Mouse (Mus musculus): ENCODE measurements around the gene Pld2. TPM values are rescaled to one million over a fixed set of nuclear protein-coding genes. Genes with fewer than 3 reads are reported as not detected.
"Not testable (repeated sequence)": the region's sequence is repeated elsewhere in the genome, so short reads cannot be mapped to it uniquely, and the experiment has no call there.

The Pld2 gene
- polyA plus RNA-seq, 1 experiment from 2014 or later, result 19.6 TPM

DNA sequence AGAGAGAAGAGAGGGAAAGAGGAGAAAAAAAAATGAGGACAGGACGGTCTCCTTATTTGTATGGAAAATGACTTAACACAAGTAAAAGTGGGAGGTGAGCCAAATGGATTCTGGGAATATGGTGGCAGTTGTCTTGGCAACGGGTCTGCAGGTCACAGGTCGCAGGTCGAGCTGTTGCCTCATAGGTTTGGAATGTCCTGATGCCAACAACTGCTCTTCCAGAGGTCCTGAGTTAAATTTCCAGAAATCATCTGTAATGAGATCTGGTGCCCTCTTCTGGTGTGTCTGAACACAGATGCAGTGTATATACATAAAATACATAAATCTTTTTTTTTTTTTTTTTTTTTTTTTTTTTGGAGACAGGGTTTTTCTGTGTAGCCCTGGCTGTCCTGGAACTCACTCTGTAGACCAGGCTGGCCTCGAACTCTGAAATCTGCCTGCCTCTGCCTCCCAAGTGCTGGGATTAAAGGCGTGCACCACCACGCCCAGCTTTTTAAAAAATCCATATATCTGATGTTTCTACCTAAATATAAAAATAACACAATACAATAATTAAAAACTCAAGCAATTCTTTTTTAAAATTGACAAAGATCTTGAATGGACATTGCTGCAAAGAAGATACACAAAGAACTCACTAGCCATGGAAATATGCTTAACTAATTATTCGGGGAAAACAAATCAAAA is 16.4 kb upstream of the Pld2 start:
- not testable (repeated sequence) for H3K9ac ChIP-seq (ENCODE audit: low read depth, low read length); H3K9me3 ChIP-seq (replicated peaks; ENCODE audit: control insufficient read depth, low read length, poor library complexity, severe bottlenecking); H3K27ac ChIP-seq (ENCODE audit: low read length); H3K27me3 ChIP-seq (ENCODE audit: control insufficient read depth, insufficient read depth, low read depth, low read length); H3K4me1 ChIP-seq (ENCODE audit: control insufficient read depth, insufficient read depth, low read length); H3K4me3 ChIP-seq (ENCODE audit: low read depth, low read length); ATAC-seq; H3K4me2 ChIP-seq (ENCODE audit: low read length)
- 89% methylated on average over 8 of the region's 8 CpGs for whole genome bisulfite sequencing
- H3K36me3 ChIP-seq (ENCODE audit: control insufficient read depth, insufficient read depth, low read length), result peaks cover 11% of the 10 kb centered on the region

- peak; percentile 25; the same call in 1 of the 2 replicates for ATAC-seq
- peak overlapping the region; percentile 56 for H3K9ac ChIP-seq (ENCODE audit: low read depth, low read length)
- H3K4me3 ChIP-seq (ENCODE audit: low read depth, low read length), result peak overlapping the region; percentile 59
- no peaks in the 10 kb centered on the region for H3K27me3 ChIP-seq (ENCODE audit: control insufficient read depth, insufficient read depth, low read depth, low read length)
- H3K9me3 ChIP-seq (replicated peaks; ENCODE audit: control insufficient read depth, low read length, poor library complexity, severe bottlenecking), result no peaks in the 10 kb centered on the region
- H3K36me3 ChIP-seq (ENCODE audit: control insufficient read depth, insufficient read depth, low read length), result peaks cover 14% of the 10 kb centered on the region
- no peak overlapping the region for H3K27ac ChIP-seq (ENCODE audit: low read length)
- 6% methylated on average over 8 of the region's 8 CpGs for WGBS
- H3K4me1 ChIP-seq (ENCODE audit: control insufficient read depth, insufficient read depth, low read length), result peaks cover 5% of the 10 kb centered on the region
- peak overlapping the region; percentile 53 for H3K4me2 ChIP-seq (ENCODE audit: low read length)
Observed at GRCm38 (mm10) chr11:70524782-70525181, 15.1 kb upstream of the Pld2 start.

DNA sequence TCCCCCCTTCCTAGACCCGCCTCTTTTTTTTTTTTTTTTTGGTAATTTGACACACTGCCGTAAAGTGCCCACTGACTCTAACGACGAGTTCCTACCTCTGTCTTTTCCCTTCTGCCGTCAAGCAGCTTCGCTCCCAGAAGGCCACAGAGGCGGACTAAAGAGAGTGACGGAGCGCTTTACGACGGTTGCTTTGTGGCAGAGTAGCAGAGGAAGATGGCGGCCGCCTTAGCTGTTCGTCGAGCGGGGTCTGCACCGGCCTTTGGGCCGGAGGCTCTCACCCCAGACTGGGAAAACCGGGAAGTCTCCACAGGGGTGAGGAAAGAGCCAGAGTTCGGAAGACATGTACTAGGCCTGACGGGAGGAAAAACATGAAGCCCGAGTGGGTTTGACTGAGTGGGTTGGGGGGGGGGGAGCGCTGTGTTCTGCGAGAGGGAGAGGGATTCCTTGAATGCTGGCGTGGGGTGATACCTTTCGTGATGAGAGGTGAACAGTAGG is 14.6 kb upstream of the Pld2 start, which contains the start of gene Psmb6:
TSS of gene Psmb6 (plus strand) at position 184 of the 495 bp plus-strand sequence.
- WGBS, result under 1% methylated on average over 24 of the region's 26 CpGs
- Histone ChIP-seq H3K4me2 (ENCODE audit: low read length) (peak within 1 kb of the TSS; percentile 80), H3K36me3 (ENCODE audit: control insufficient read depth, insufficient read depth, low read length) (peaks cover 14% of the 10 kb centered on the region), H3K27me3 (ENCODE audit: control insufficient read depth, insufficient read depth, low read depth, low read length) (no peaks in the 10 kb centered on the region), H3K9ac (ENCODE audit: low read depth, low read length) (peak within 1 kb of the TSS; percentile 64), H3K27ac (ENCODE audit: low read length) (no peak within 1 kb of the TSS), H3K9me3 (replicated peaks; ENCODE audit: control insufficient read depth, low read length, poor library complexity, severe bottlenecking) (no peaks in the 10 kb centered on the region), H3K4me1 (ENCODE audit: control insufficient read depth, insufficient read depth, low read length) (peaks cover 5% of the 10 kb centered on the region), H3K4me3 (ENCODE audit: low read depth, low read length) (peak within 1 kb of the TSS; percentile 59)
- peak; percentile 93 for ATAC-seq

DNA sequence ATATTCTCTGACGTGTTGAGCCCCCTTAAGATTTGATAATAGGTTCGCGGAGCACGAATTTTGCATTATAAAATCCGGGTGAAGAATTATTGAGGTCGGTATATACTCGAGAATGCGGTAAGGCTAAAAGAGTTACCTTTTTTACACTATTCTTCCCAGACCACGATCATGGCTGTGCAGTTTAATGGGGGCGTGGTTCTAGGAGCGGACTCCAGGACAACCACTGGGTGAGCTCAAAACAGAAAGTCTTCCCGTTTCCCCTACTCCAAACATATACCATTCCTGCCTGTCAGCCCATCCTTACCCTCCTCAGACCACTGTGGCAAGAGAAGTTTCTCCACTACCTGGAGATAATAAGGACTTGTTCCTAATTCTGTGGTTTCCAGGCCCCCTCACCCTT is 14.1 kb upstream of the Pld2 start:
- Histone ChIP-seq H3K4me3 (ENCODE audit: low read depth, low read length) (peak overlapping the region; percentile 59), H3K9ac (ENCODE audit: low read depth, low read length) (peak overlapping the region; percentile 64), H3K27me3 (ENCODE audit: control insufficient read depth, insufficient read depth, low read depth, low read length) (no peaks in the 10 kb centered on the region), H3K4me1 (ENCODE audit: control insufficient read depth, insufficient read depth, low read length) (peaks cover 5% of the 10 kb centered on the region), H3K4me2 (ENCODE audit: low read length) (peak overlapping the region; percentile 80), H3K36me3 (ENCODE audit: control insufficient read depth, insufficient read depth, low read length) (peaks cover 14% of the 10 kb centered on the region), H3K27ac (ENCODE audit: low read length) (no peak overlapping the region), H3K9me3 (replicated peaks; ENCODE audit: control insufficient read depth, low read length, poor library complexity, severe bottlenecking) (no peaks in the 10 kb centered on the region)
- ATAC-seq, result peak; percentile 42
- 1% methylated on average over 12 of the region's 12 CpGs for WGBS

- Histone ChIP-seq H3K4me1 (ENCODE audit: control insufficient read depth, insufficient read depth, low read length) (peaks cover 5% of the 10 kb centered on the region), H3K9ac (ENCODE audit: low read depth, low read length) (peak overlapping the region; percentile 64; the same call in 1 of the 2 replicates), H3K27ac (ENCODE audit: low read length) (no peak overlapping the region), H3K27me3 (ENCODE audit: control insufficient read depth, insufficient read depth, low read depth, low read length) (no peaks in the 10 kb centered on the region), H3K4me3 (ENCODE audit: low read depth, low read length) (peak overlapping the region; percentile 59), H3K9me3 (replicated peaks; ENCODE audit: control insufficient read depth, low read length, poor library complexity, severe bottlenecking) (no peaks in the 10 kb centered on the region), H3K4me2 (ENCODE audit: low read length) (peak overlapping the region; percentile 80), H3K36me3 (ENCODE audit: control insufficient read depth, insufficient read depth, low read length) (peaks cover 14% of the 10 kb centered on the region)
- no peak for ATAC-seq
- 92% methylated on average over 12 of the region's 12 CpGs for WGBS
Observed at GRCm38 (mm10) chr11:70526211-70526610, 13.7 kb upstream of the Pld2 start.

- no peaks in the 10 kb centered on the region for H3K27me3 ChIP-seq (ENCODE audit: control insufficient read depth, insufficient read depth, low read depth, low read length)
- no peak overlapping the region for H3K9ac ChIP-seq (ENCODE audit: low read depth, low read length)
- no peak overlapping the region for H3K4me3 ChIP-seq (ENCODE audit: low read depth, low read length)
- no peak overlapping the region for H3K4me2 ChIP-seq (ENCODE audit: low read length)
- no peak overlapping the region for H3K27ac ChIP-seq (ENCODE audit: low read length)
- H3K4me1 ChIP-seq (ENCODE audit: control insufficient read depth, insufficient read depth, low read length), result peaks cover 5% of the 10 kb centered on the region
- 88% methylated on average over 7 of the region's 7 CpGs for WGBS
- ATAC-seq, result no peak
- no peaks in the 10 kb centered on the region for H3K9me3 ChIP-seq (replicated peaks; ENCODE audit: control insufficient read depth, low read length, poor library complexity, severe bottlenecking)
- peaks cover 14% of the 10 kb centered on the region for H3K36me3 ChIP-seq (ENCODE audit: control insufficient read depth, insufficient read depth, low read length)
Observed at GRCm38 (mm10) chr11:70528610-70529009, 11.3 kb upstream of the Pld2 start.

- not testable (repeated sequence) for ATAC-seq; H3K4me3 ChIP-seq (ENCODE audit: low read depth, low read length); H3K9ac ChIP-seq (ENCODE audit: low read depth, low read length); H3K4me1 ChIP-seq (ENCODE audit: control insufficient read depth, insufficient read depth, low read length); H3K27me3 ChIP-seq (ENCODE audit: control insufficient read depth, insufficient read depth, low read depth, low read length); H3K27ac ChIP-seq (ENCODE audit: low read length); H3K9me3 ChIP-seq (replicated peaks; ENCODE audit: control insufficient read depth, low read length, poor library complexity, severe bottlenecking); H3K4me2 ChIP-seq (ENCODE audit: low read length)
- H3K36me3 ChIP-seq (ENCODE audit: control insufficient read depth, insufficient read depth, low read length), result peaks cover 14% of the 10 kb centered on the region
- 82% methylated on average over 2 of the region's 2 CpGs for WGBS
Observed at GRCm38 (mm10) chr11:70531065-70531464, 8.8 kb upstream of the Pld2 start.

DNA sequence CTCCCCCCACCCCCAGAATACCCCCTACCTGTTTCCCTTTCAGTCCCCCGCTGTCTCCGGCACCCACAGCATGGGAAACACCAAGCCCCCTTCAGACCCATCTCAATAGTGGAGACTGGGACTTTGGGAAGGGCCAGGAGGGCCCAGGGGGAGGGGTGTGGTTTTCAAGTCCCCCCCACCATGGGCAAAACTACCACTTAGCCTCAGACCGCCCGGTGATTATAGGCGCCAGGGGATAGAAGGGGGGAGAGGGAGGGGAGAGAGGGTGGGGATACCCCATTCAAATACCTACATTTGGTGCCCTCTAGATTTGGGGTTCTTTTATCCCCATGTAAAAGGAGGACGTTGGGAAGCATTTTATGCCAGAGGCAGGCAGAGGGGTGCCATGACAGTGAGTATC is 7.0 kb upstream of the Pld2 start, which contains the start of gene Gm40193:
TSS of gene Gm40193 (minus strand) at position 101 of the 400 bp plus-strand sequence.
- 83% methylated on average over 6 of the region's 6 CpGs for WGBS
- Histone ChIP-seq H3K9ac (ENCODE audit: low read depth, low read length) (no peak within 1 kb of the TSS), H3K4me3 (ENCODE audit: low read depth, low read length) (no peak within 1 kb of the TSS), H3K36me3 (ENCODE audit: control insufficient read depth, insufficient read depth, low read length) (peaks cover 7% of the 10 kb centered on the region), H3K27me3 (ENCODE audit: control insufficient read depth, insufficient read depth, low read depth, low read length) (no peaks in the 10 kb centered on the region), H3K4me2 (ENCODE audit: low read length) (no peak within 1 kb of the TSS), H3K9me3 (replicated peaks; ENCODE audit: control insufficient read depth, low read length, poor library complexity, severe bottlenecking) (no peaks in the 10 kb centered on the region), H3K4me1 (ENCODE audit: control insufficient read depth, insufficient read depth, low read length) (no peaks in the 10 kb centered on the region), H3K27ac (ENCODE audit: low read length) (no peak within 1 kb of the TSS)
- ATAC-seq, result no peak

DNA sequence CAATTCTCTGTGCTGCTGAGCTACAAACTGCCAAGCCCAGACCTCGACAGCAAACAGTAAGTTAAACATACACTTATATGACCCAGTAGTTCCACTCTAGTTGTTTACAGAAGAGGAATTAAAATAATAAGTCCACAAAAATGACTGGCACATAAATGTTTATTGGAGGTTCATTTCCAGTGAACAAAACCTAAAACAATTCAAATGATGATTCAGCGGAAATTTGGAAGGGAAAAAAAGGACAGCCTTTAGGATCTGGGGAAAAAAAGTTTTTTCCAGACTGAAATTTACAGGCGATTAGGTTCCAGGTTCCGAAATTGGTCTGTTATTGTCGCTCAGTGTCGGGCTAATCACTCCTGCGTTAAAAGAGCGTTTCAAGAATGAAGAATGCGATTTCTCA is 441 bp upstream of the Pld2 start:
- peak overlapping the region; percentile 76 for H3K4me2 ChIP-seq (ENCODE audit: low read length)
- ATAC-seq, result no peak

More for the DNA sequence above, 441 bp upstream of the Pld2 start:
- H3K4me3 ChIP-seq (ENCODE audit: low read depth, low read length), result peak overlapping the region; percentile 60
- H3K36me3 ChIP-seq (ENCODE audit: control insufficient read depth, insufficient read depth, low read length), result no peaks in the 10 kb centered on the region
- no peaks in the 10 kb centered on the region for H3K9me3 ChIP-seq (replicated peaks; ENCODE audit: control insufficient read depth, low read length, poor library complexity, severe bottlenecking)
- WGBS, result 17% methylated on average over 9 of the region's 9 CpGs
- peaks cover 5% of the 10 kb centered on the region; the same call in 1 of the 2 replicates for H3K4me1 ChIP-seq (ENCODE audit: control insufficient read depth, insufficient read depth, low read length)
- H3K27me3 ChIP-seq (ENCODE audit: control insufficient read depth, insufficient read depth, low read depth, low read length), result no peaks in the 10 kb centered on the region; the same call in 1 of the 2 replicates
- H3K9ac ChIP-seq (ENCODE audit: low read depth, low read length), result peak overlapping the region; percentile 75
- no peak overlapping the region for H3K27ac ChIP-seq (ENCODE audit: low read length)
